Mouse (Mus musculus): Measurements from ENCODE around the gene Ints12. TPM values are rescaled to one million over a fixed set of nuclear protein-coding genes. Genes with fewer than 3 reads are reported as not detected.

The Ints12 gene
- polyA plus RNA-seq, 1 experiment from 2014 or later, result 9.0 TPM

DNA sequence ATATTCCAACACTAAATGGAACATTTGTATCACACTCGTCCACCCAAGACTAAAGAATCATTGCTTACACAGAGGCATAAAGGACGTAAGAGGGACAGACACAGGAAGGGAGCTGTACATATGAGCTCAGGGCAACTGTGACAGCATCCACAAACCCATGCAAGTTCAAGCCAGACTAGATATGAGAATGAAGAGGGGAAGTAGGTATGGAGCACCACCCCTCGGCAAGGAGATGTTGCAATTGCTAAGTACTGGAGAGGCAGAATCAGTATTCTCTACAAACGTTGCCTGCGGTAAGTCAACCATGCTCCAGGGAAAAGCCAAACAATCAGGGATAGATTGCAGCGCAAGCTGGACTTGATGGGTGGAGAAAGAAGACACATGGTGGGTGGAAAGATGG lies 62.0 kb downstream of the Ints12 start:
- H3K27ac ChIP-seq (ENCODE audit: low read depth), result no peak overlapping the region
- H3K4me1 ChIP-seq (ENCODE audit: insufficient read depth), result no peaks in the 10 kb centered on the region
- ATAC-seq (no peak), DNase-seq (no peak)
- H3K36me3 ChIP-seq (replicated peaks; ENCODE audit: insufficient read depth, low read length), result no peaks in the 10 kb centered on the region
- TF ChIP-seq CTCF (IDR thresholded peaks at IDR 0.05; ENCODE audit: low read depth) (no peak), EP300 (IDR thresholded peaks at IDR 0.05; ENCODE audit: low read depth) (no peak)
- H3K27me3 ChIP-seq (ENCODE audit: insufficient read depth, low read length), result no peaks in the 10 kb centered on the region
- 59% methylated on average over 6 of the region's 6 CpGs for WGBS (ENCODE audit: insufficient replicate concordance)
- no peak overlapping the region for H3K4me2 ChIP-seq (ENCODE audit: low read depth, low read length)
- no peaks in the 10 kb centered on the region for H3K9me3 ChIP-seq (ENCODE audit: low read length)
- H3K9ac ChIP-seq (replicated peaks), result no peak overlapping the region
- no peak overlapping the region for H3K4me3 ChIP-seq (ENCODE audit: low read depth, low read length)

GRCm38 (mm10) chr3:133154683-133155082 lies 63.0 kb downstream of the Ints12 start:
- DNase-seq, result no peak
- Histone ChIP-seq H3K9me3 (ENCODE audit: low read length) (no peaks in the 10 kb centered on the region), H3K36me3 (replicated peaks; ENCODE audit: insufficient read depth, low read length) (no peaks in the 10 kb centered on the region), H3K27me3 (ENCODE audit: insufficient read depth, low read length) (no peaks in the 10 kb centered on the region), H3K9ac (replicated peaks) (no peak overlapping the region), H3K4me3 (ENCODE audit: low read depth, low read length) (no peak overlapping the region), H3K4me1 (ENCODE audit: insufficient read depth) (no peaks in the 10 kb centered on the region), H3K4me2 (ENCODE audit: low read depth, low read length) (no peak overlapping the region), H3K27ac (ENCODE audit: low read depth) (no peak overlapping the region)
- no peak for ATAC-seq
- no peak for TF ChIP-seq EP300 (IDR thresholded peaks at IDR 0.05; ENCODE audit: low read depth)
- no peak for TF ChIP-seq CTCF (IDR thresholded peaks at IDR 0.05; ENCODE audit: low read depth)
- WGBS (ENCODE audit: insufficient replicate concordance), result 77% methylated on average over 8 of the region's 8 CpGs

GRCm38 (mm10) chr3:133158260-133158659 lies 66.6 kb downstream of the Ints12 start:
- no peaks in the 10 kb centered on the region for H3K27me3 ChIP-seq (ENCODE audit: insufficient read depth, low read length)
- H3K4me3 ChIP-seq (ENCODE audit: low read depth, low read length), result no peak overlapping the region
- no peak for ATAC-seq
- DNase-seq, result no peak
- no peak overlapping the region for H3K4me2 ChIP-seq (ENCODE audit: low read depth, low read length)
- 73% methylated on average over 5 of the region's 5 CpGs for WGBS (ENCODE audit: insufficient replicate concordance)
- H3K36me3 ChIP-seq (replicated peaks; ENCODE audit: insufficient read depth, low read length), result no peaks in the 10 kb centered on the region
- H3K4me1 ChIP-seq (ENCODE audit: insufficient read depth), result no peaks in the 10 kb centered on the region
- no peak overlapping the region for H3K27ac ChIP-seq (ENCODE audit: low read depth)
- TF ChIP-seq EP300 (IDR thresholded peaks at IDR 0.05; ENCODE audit: low read depth) (no peak), CTCF (IDR thresholded peaks at IDR 0.05; ENCODE audit: low read depth) (no peak)
- no peak overlapping the region for H3K9ac ChIP-seq (replicated peaks)
- no peaks in the 10 kb centered on the region for H3K9me3 ChIP-seq (ENCODE audit: low read length)

Other genes starting within 250 kb of the Ints12 start
- 8.4 and 10.4 TPM in 2 replicates for gene Npnt, start 141.5 kb upstream of the Ints12 start, polyA plus RNA-seq (2015; fragmentation: Nextera tagmentation; extraction: Ambion mirVana)
- 1.4 and 1.6 TPM in 2 replicates for gene Gstcd, start 193 bp downstream of the Ints12 start, polyA plus RNA-seq (2015; fragmentation: Nextera tagmentation; extraction: Ambion mirVana)
- 0.01 and 0.04 TPM in 2 replicates for gene Arhgef38, start 143.1 kb downstream of the Ints12 start, polyA plus RNA-seq (2015; fragmentation: Nextera tagmentation; extraction: Ambion mirVana)
- 52.2 and 54.2 TPM in 2 replicates for gene Ppa2, start 218.3 kb downstream of the Ints12 start, polyA plus RNA-seq (2015; fragmentation: Nextera tagmentation; extraction: Ambion mirVana)

Measured in liver, postnatal 0 days (tissue).